Mouse (Mus musculus): ENCODE data around the gene H2-Ab1. TPM values are rescaled to one million over a fixed set of nuclear protein-coding genes. Genes with fewer than 3 reads are reported as not detected.
"Not testable (repeated sequence)": the region's sequence is repeated elsewhere in the genome, so short reads cannot be mapped to it uniquely, and the experiment has no call there.

Gene H2-Ab1
- total RNA-seq, 2 experiments from 2014 or later, result 1.9 to 2.5 TPM

DNA sequence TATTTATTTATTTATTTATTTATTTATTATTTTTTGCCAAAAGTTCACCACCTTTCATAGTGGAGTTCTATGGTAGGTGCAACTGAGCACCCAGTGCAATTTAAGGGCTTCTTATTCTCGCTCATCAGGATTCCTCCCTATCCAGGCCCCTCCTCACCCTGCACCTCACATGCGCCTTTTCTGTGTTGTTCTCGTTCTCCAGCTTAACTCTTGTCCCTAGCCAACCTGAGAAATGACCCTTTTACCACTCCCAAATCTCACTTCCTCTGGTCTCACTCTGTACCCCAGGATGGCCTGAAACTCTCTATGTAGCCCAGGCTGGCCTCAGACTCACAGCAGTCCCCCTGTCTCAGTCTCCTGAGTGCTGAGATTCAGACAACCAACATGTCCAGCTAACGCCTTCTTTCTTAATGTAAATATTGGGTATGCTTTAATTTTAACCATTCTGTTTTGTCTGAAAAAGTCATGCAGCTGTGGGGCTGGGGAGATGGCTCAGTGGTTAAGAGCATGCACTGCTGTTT lies 44.2 kb downstream of the H2-Ab1 start:
- intact Hi-C loops (cut with DNase I), result no loop called here
- no peak for DNase-seq (ENCODE audit: low spot score in 2 of 2)

GRCm38 (mm10) chr17:34303789-34304188 lies 46.3 kb downstream of the H2-Ab1 start:
- intact Hi-C loops (cut with DNase I), result no loop called here
- no peak for DNase-seq (ENCODE audit: low spot score in 2 of 2)

DNA sequence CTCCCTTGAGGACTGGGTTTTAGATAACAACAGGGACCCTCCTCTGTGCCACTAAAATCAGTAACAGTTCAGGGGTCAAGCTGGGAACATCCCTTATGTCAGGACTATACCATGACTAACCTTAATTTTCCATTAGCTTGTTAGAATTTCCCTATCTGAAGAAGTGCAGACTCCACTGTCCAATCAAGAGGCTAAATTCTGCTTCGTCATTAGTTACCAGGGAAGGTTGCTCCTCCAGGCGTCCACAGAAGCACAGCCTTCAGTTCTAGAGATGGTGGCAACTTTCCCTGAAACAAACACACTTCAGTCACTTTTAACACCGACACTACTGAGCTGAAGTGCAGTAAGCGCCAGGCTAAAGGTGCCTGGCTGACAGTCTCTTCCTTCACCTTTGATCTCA lies 47.3 kb downstream of the H2-Ab1 start:
- DNase-seq (ENCODE audit: low spot score in 2 of 2), result peak; percentile 23 to 57
- intact Hi-C loops (cut with DNase I), result no loop called here

DNA sequence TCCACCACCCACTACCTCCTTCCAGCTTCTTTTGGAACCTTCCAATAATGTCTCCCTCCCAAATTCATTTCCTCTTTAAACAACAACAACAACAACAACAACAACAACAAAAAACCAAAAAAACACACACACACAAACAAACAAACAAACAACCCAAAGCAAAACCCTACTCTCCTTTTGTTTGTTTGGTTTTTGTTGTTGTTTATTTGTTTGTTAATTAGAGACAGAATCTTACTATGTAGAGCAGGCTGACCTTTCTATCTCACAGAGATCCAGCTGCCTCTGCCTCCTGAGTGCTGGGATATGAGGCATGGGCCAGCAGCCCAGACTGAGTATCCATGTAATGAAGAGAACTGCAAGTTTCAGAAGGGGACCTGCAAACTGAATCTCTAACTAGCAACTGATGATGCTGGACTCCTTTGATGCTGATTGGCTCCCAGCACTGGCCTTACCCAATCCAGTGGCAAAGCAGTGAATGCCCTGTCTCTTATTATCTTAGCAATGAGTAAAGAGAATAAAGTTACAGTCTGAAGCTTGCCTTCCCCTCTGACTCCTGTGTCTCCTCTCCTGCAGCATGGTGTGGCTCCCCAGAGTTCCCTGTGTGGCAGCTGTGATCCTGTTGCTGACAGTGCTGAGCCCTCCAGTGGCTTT lies 48.0 kb downstream of the H2-Ab1 start, which contains the start of gene H2-Eb1:
H2-Eb1 (plus strand) TSS at position 488 of the 651 bp plus-strand sequence.
- peak; percentile 73 to 85 for DNase-seq (ENCODE audit: low spot score in 2 of 2)
- intact Hi-C loops (cut with DNase I), result no loop called here

DNA sequence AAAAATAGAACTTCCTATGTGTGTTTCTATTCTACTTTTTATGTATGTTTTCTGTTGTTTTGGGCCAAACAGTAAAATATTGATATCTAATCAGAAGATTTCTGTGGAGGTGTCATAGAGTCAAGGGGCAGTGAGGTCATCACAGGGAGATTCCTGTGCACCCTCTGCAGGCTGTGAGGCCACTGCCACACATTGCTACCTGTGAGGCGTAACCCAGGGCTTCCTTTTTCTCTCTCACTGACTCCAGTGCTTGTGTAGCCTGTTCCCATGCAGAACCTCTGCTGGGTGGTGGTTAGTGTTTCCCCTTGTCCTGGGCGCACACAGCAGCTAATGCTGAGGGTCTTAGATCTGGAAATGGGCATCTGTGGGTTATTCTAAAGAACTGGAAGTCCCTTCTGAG lies 48.9 kb downstream of the H2-Ab1 start:
- intact Hi-C loops (cut with DNase I), result no loop called here
- no peak for DNase-seq (ENCODE audit: low spot score in 2 of 2)

- DNase-seq (ENCODE audit: low spot score in 2 of 2), result no peak
- intact Hi-C loops (cut with DNase I), result no loop called here
Observed at GRCm38 (mm10) chr17:34307216-34307615, 49.7 kb downstream of the H2-Ab1 start.

DNA sequence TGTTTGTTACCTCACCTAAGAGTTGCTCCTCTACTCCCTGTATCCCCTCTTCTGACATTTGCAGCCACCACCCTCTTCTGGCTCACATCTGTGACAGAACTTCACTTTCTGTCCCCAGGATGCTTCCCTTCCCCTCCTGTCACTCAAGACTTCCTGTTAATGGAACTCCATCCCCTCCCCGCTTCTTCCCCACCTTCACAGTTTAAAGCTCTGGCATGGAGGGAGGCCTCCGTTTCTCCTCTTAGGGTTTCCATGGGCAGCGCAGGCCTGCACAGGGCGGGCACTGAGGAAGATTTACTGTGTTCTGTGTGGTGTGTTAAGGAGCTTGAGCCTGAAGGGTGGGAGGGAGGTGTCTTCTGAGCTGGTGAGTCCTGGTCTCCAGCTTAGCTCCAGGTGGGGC lies 50.7 kb downstream of the H2-Ab1 start:
- intact Hi-C loops (cut with DNase I), result no loop called here
- DNase-seq (ENCODE audit: low spot score in 2 of 2), result no peak

- DNase-seq (ENCODE audit: low spot score in 2 of 2), result no peak
- intact Hi-C loops (cut with DNase I), result no loop called here
Observed at GRCm38 (mm10) chr17:34309225-34309624, 51.7 kb downstream of the H2-Ab1 start.

- DNase-seq (ENCODE audit: low spot score in 2 of 2), result peak; percentile 69 to 73
- intact Hi-C loops (cut with DNase I), result no loop called here
Observed at GRCm38 (mm10) chr17:34309683-34310385, 52.3 kb downstream of the H2-Ab1 start.

GRCm38 (mm10) chr17:34310526-34310925 lies 53.0 kb downstream of the H2-Ab1 start:
- intact Hi-C loops (cut with DNase I); DNase-seq (ENCODE audit: low spot score in 2 of 2): not testable (repeated sequence)

- DNase-seq (ENCODE audit: low spot score in 2 of 2), result no peak
- intact Hi-C loops (cut with DNase I), result loop anchor here (2.0 kb wide), 1 partner anchor 61 kb away; no protein-coding TSS in a partner anchor
Observed at GRCm38 (mm10) chr17:34312185-34312584, 54.7 kb downstream of the H2-Ab1 start.

GRCm38 (mm10) chr17:34313393-34313792 lies 55.9 kb downstream of the H2-Ab1 start:
- intact Hi-C loops (cut with DNase I), result loop anchor here (2.0 kb wide), 1 partner anchor 63 kb away; no protein-coding TSS in a partner anchor
- peak; percentile 60 to 68 for DNase-seq (ENCODE audit: low spot score in 2 of 2)

- intact Hi-C loops (cut with DNase I), result no loop called here
- DNase-seq (ENCODE audit: low spot score in 2 of 2), result no peak
Observed at GRCm38 (mm10) chr17:34314286-34314685, 56.8 kb downstream of the H2-Ab1 start.

DNA sequence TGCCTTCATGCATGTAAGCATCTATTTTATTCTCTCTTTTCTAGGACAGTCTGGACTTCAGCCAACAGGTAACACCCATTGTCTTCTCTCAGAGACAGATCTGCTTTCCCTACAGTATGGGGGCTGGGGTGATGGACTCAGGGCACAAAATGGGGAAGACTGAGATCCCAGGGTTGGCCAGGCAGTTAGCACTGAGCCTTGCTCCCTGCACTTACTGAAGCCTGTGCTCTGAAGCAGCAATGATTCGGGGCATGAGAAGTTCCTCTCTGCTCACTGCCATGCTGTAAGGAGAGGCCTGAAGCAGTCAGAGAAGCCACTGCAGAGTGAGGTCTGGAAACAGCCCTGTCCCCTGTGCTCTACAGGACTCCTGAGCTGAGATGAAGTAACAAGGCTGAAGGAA lies 58.0 kb downstream of the H2-Ab1 start:
- intact Hi-C loops (cut with DNase I), result no loop called here
- no peak for DNase-seq (ENCODE audit: low spot score in 2 of 2)

DNA sequence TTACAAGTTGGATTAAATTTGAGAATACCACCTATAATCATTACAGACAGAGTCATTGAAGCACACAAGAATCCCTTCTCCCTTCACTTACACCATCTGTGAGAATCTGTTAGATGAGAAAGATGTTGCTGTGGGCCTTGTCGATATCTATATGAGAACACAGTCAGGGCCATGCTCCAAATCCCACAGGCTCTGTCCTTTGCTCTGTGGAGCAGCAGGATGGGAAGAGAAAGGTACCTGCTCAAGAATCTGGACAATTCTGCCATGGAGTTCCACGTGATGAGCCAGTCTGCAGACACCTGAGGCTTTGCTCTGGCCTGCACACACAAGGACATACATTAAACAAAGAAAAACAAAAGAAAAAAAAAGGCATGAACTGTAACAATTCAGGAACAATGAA lies 59.2 kb downstream of the H2-Ab1 start:
- intact Hi-C loops (cut with DNase I), result no loop called here

GRCm38 (mm10) chr17:34317275-34317674 lies 59.8 kb downstream of the H2-Ab1 start:
- no peak for DNase-seq (ENCODE audit: low spot score in 2 of 2)
- intact Hi-C loops (cut with DNase I), result no loop called here

More for the DNA sequence above, 59.2 kb downstream of the H2-Ab1 start:
- no peak for DNase-seq (ENCODE audit: low spot score in 2 of 2)

Other genes starting within 250 kb of the H2-Ab1 start
- 10 to 100 TPM; 33.5 to 35.9 TPM for gene Ring1, start 233.0 kb upstream of the H2-Ab1 start, total RNA-seq (2021)
- 10 to 100 TPM; 35.7 to 36.6 TPM for gene H2-Ke6, start 229.6 kb upstream of the H2-Ab1 start, total RNA-seq (2021)
- gene Slc39a7, start 226.0 kb upstream of the H2-Ab1 start, total RNA-seq (2021), result 100 to 1,000 TPM; 101 to 105 TPM
- 10 to 100 TPM; 81.9 to 87.8 TPM for gene Rxrb, start 225.9 kb upstream of the H2-Ab1 start, total RNA-seq (2021)
- gene Col11a2, start 218.3 kb upstream of the H2-Ab1 start, total RNA-seq (2021), result 10 to 100 TPM; 15.1 to 16.3 TPM
- gene H2-Oa, start 165.3 kb upstream of the H2-Ab1 start, total RNA-seq (2021), result under 1 TPM in 1 of 2 experiments, not detected in 1; 0.79 TPM
- gene H2-DMa, start 138.1 kb upstream of the H2-Ab1 start, total RNA-seq (2021), result 10 to 100 TPM; 26.1 to 28.5 TPM
- 100 to 1,000 TPM; 183 to 189 TPM for gene Brd2, start 135.1 kb upstream of the H2-Ab1 start, total RNA-seq (2021)
- under 1 TPM; 0.59 to 0.93 TPM for gene H2-DMb2, start 114.4 kb upstream of the H2-Ab1 start, total RNA-seq (2021)
- gene H2-DMb1, start 104.6 kb upstream of the H2-Ab1 start, total RNA-seq (2021), result 1 to 10 TPM in 1 of 2 experiments, under 1 TPM in 1; 0.94 to 1.1 TPM
- 1 to 10 TPM; 1.9 to 2.0 TPM for gene Tap1, start 70.1 kb upstream of the H2-Ab1 start, total RNA-seq (2021)
- 1 to 10 TPM in 1 of 2 experiments, under 1 TPM in 1; 0.77 to 1.1 TPM for gene Psmb9, start 69.9 kb upstream of the H2-Ab1 start, total RNA-seq (2021)
- gene Psmb8, start 60.0 kb upstream of the H2-Ab1 start, total RNA-seq (2021), result 1 to 10 TPM; 2.1 to 3.4 TPM
- gene Tap2, start 54.2 kb upstream of the H2-Ab1 start, total RNA-seq (2021), result 1 to 10 TPM; 6.6 to 7.7 TPM
- gene H2-Ob, start 18.8 kb upstream of the H2-Ab1 start, total RNA-seq (2021), result not detected
- 1 to 10 TPM; 2.6 to 3.4 TPM for gene H2-Aa, start 30.1 kb downstream of the H2-Ab1 start, total RNA-seq (2021)
- gene H2-Eb1, start 48.2 kb downstream of the H2-Ab1 start, total RNA-seq (2021), result 1 to 10 TPM; 2.7 to 2.9 TPM
- gene H2-Eb2, start 68.0 kb downstream of the H2-Ab1 start, total RNA-seq (2021), result not detected
- gene Btnl2, start 97.1 kb downstream of the H2-Ab1 start, total RNA-seq (2021), result under 1 TPM; 0.50 to 0.74 TPM
- gene Btnl1, start 119.4 kb downstream of the H2-Ab1 start, total RNA-seq (2021), result not detected
- 1 to 10 TPM; 4.1 TPM for gene BC051142, start 141.1 kb downstream of the H2-Ab1 start, total RNA-seq (2021)
- not detected for gene Btnl4, start 219.6 kb downstream of the H2-Ab1 start, total RNA-seq (2021)

All from left cerebral cortex, postnatal 36 days (tissue).